Mouse (Mus musculus): ENCODE results near the gene H2afx. TPM values are rescaled to one million over a fixed set of nuclear protein-coding genes. Genes with fewer than 3 reads are reported as not detected.
"Not testable (repeated sequence)": the region's sequence is repeated elsewhere in the genome, so short reads cannot be mapped to it uniquely, and the experiment has no call there.

H2afx gene
- polyA plus RNA-seq, 1 experiment from 2014 or later: 93.6 TPM

- H3K36me3 ChIP-seq (ENCODE audit: control insufficient read depth, insufficient read depth, low read length): peaks cover 4% of the 10 kb centered on the region; the same call in 1 of the 2 replicates
- no peak overlapping the region for H3K27ac ChIP-seq (replicated peaks)
- no peak for ATAC-seq (ENCODE audit: low FRiP score, low TSS enrichment)
- H3K4me3 ChIP-seq (ENCODE audit: low read depth, low read length): no peak overlapping the region; the same call in 1 of the 2 replicates
- TF ChIP-seq CTCF (IDR thresholded peaks at IDR 0.05; ENCODE audit: low read depth): no peak
- no peak for TF ChIP-seq EP300 (optimal IDR thresholded peaks at IDR 0.05)
- DNase-seq (ENCODE audit: low spot score): no peak
- no peak overlapping the region for H3K4me2 ChIP-seq (replicated peaks; ENCODE audit: low read depth)
- no peak overlapping the region for H3K9ac ChIP-seq (ENCODE audit: low read length)
- 18% methylated on average over 11 of the region's 11 CpGs for WGBS
- no peaks in the 10 kb centered on the region for H3K9me3 ChIP-seq (ENCODE audit: control insufficient read depth, low read length)
- no peaks in the 10 kb centered on the region for H3K27me3 ChIP-seq (ENCODE audit: control insufficient read depth, insufficient read depth, low read length)
- H3K4me1 ChIP-seq (replicated peaks; ENCODE audit: control insufficient read depth, insufficient read depth): no peaks in the 10 kb centered on the region
Measured at GRCm38 (mm10) chr9:44288959-44289291, 45.6 kb upstream of the H2afx start.

- WGBS: 63% methylated on average over 3 of the region's 3 CpGs
- H3K9me3 ChIP-seq (ENCODE audit: control insufficient read depth, low read length): no peaks in the 10 kb centered on the region
- ATAC-seq (ENCODE audit: low FRiP score, low TSS enrichment) (0 out of 2 replicates have a peak, but pooled peaks have one; percentile 45), DNase-seq (ENCODE audit: low spot score) (peak; percentile 67)
- H3K9ac ChIP-seq (ENCODE audit: low read length): no peak overlapping the region
- peaks cover 17% of the 10 kb centered on the region for H3K36me3 ChIP-seq (ENCODE audit: control insufficient read depth, insufficient read depth, low read length)
- no peak overlapping the region for H3K27ac ChIP-seq (replicated peaks)
- TF ChIP-seq EP300 (optimal IDR thresholded peaks at IDR 0.05) (no peak), CTCF (IDR thresholded peaks at IDR 0.05; ENCODE audit: low read depth) (peak; percentile 81)
- no peak overlapping the region for H3K4me3 ChIP-seq (ENCODE audit: low read depth, low read length)
- no peaks in the 10 kb centered on the region for H3K27me3 ChIP-seq (ENCODE audit: control insufficient read depth, insufficient read depth, low read length)
- no peaks in the 10 kb centered on the region for H3K4me1 ChIP-seq (replicated peaks; ENCODE audit: control insufficient read depth, insufficient read depth)
- no peak overlapping the region for H3K4me2 ChIP-seq (replicated peaks; ENCODE audit: low read depth)
Measured at GRCm38 (mm10) chr9:44292490-44292889, 42.0 kb upstream of the H2afx start.

- H3K4me1 ChIP-seq (replicated peaks; ENCODE audit: control insufficient read depth, insufficient read depth): not testable (repeated sequence)
Measured at GRCm38 (mm10) chr9:44300001-44300400, 34.5 kb upstream of the H2afx start.

GRCm38 (mm10) chr9:44305466-44306079, 28.9 kb upstream of the H2afx start, which contains the start of gene Hinfp:
Gene Hinfp (minus strand): TSS chr9:44305671.
- TF ChIP-seq EP300 (optimal IDR thresholded peaks at IDR 0.05) (no peak), CTCF (IDR thresholded peaks at IDR 0.05; ENCODE audit: low read depth) (0 out of 2 replicates have a peak, but pooled peaks have one; percentile 7)

More at GRCm38 (mm10) chr9:44300001-44300400, 34.5 kb upstream of the H2afx start:
- not testable (repeated sequence) for H3K27ac ChIP-seq (replicated peaks); H3K9ac ChIP-seq (ENCODE audit: low read length); ATAC-seq (ENCODE audit: low FRiP score, low TSS enrichment); H3K27me3 ChIP-seq (ENCODE audit: control insufficient read depth, insufficient read depth, low read length); DNase-seq (ENCODE audit: low spot score); H3K4me2 ChIP-seq (replicated peaks; ENCODE audit: low read depth); H3K9me3 ChIP-seq (ENCODE audit: control insufficient read depth, low read length); H3K4me3 ChIP-seq (ENCODE audit: low read depth, low read length)
- WGBS: 91% methylated on average over 3 of the region's 3 CpGs
- H3K36me3 ChIP-seq (ENCODE audit: control insufficient read depth, insufficient read depth, low read length): peaks cover 41% of the 10 kb centered on the region

GRCm38 (mm10) chr9:44306532-44306931, 28.0 kb upstream of the H2afx start:
- ATAC-seq (ENCODE audit: low FRiP score, low TSS enrichment) (no peak), DNase-seq (ENCODE audit: low spot score) (no peak)
- 91% methylated on average over 6 of the region's 6 CpGs for WGBS
- no peak overlapping the region for H3K27ac ChIP-seq (replicated peaks)
- no peak overlapping the region for H3K4me3 ChIP-seq (ENCODE audit: low read depth, low read length)
- H3K4me1 ChIP-seq (replicated peaks; ENCODE audit: control insufficient read depth, insufficient read depth): no peaks in the 10 kb centered on the region
- TF ChIP-seq CTCF (IDR thresholded peaks at IDR 0.05; ENCODE audit: low read depth) (no peak), EP300 (optimal IDR thresholded peaks at IDR 0.05) (no peak)
- H3K4me2 ChIP-seq (replicated peaks; ENCODE audit: low read depth): no peak overlapping the region
- H3K36me3 ChIP-seq (ENCODE audit: control insufficient read depth, insufficient read depth, low read length): peaks cover 5% of the 10 kb centered on the region
- H3K27me3 ChIP-seq (ENCODE audit: control insufficient read depth, insufficient read depth, low read length): no peaks in the 10 kb centered on the region
- no peak overlapping the region for H3K9ac ChIP-seq (ENCODE audit: low read length)
- no peaks in the 10 kb centered on the region for H3K9me3 ChIP-seq (ENCODE audit: control insufficient read depth, low read length)

More at GRCm38 (mm10) chr9:44305466-44306079, 28.9 kb upstream of the H2afx start, which contains the start of gene Hinfp:
- H3K4me1 ChIP-seq (replicated peaks; ENCODE audit: control insufficient read depth, insufficient read depth): no peaks in the 10 kb centered on the region
- H3K9me3 ChIP-seq (ENCODE audit: control insufficient read depth, low read length): no peaks in the 10 kb centered on the region
- H3K4me2 ChIP-seq (replicated peaks; ENCODE audit: low read depth): peak within 1 kb of the TSS; percentile 83
- ATAC-seq (ENCODE audit: low FRiP score, low TSS enrichment) (peak; percentile 99), DNase-seq (ENCODE audit: low spot score) (peak; percentile 99)
- H3K9ac ChIP-seq (ENCODE audit: low read length): peak within 1 kb of the TSS; percentile 93
- peak within 1 kb of the TSS; percentile 83 for H3K4me3 ChIP-seq (ENCODE audit: low read depth, low read length)
- WGBS: under 1% methylated on average over 54 of the region's 54 CpGs
- H3K36me3 ChIP-seq (ENCODE audit: control insufficient read depth, insufficient read depth, low read length): peaks cover 10% of the 10 kb centered on the region
- peak within 1 kb of the TSS; percentile 88 for H3K27ac ChIP-seq (replicated peaks)
- H3K27me3 ChIP-seq (ENCODE audit: control insufficient read depth, insufficient read depth, low read length): no peaks in the 10 kb centered on the region

- no peaks in the 10 kb centered on the region for H3K4me1 ChIP-seq (replicated peaks; ENCODE audit: control insufficient read depth, insufficient read depth)
- no peak overlapping the region for H3K4me3 ChIP-seq (ENCODE audit: low read depth, low read length)
- WGBS: 80% methylated on average over 2 of the region's 2 CpGs
- TF ChIP-seq EP300 (optimal IDR thresholded peaks at IDR 0.05) (no peak), CTCF (IDR thresholded peaks at IDR 0.05; ENCODE audit: low read depth) (no peak)
- no peak overlapping the region for H3K4me2 ChIP-seq (replicated peaks; ENCODE audit: low read depth)
- ATAC-seq (ENCODE audit: low FRiP score, low TSS enrichment) (no peak), DNase-seq (ENCODE audit: low spot score) (no peak)
- peaks cover 1% of the 10 kb centered on the region for H3K36me3 ChIP-seq (ENCODE audit: control insufficient read depth, insufficient read depth, low read length)
- H3K27ac ChIP-seq (replicated peaks): no peak overlapping the region
- no peak overlapping the region for H3K9ac ChIP-seq (ENCODE audit: low read length)
- no peaks in the 10 kb centered on the region for H3K27me3 ChIP-seq (ENCODE audit: control insufficient read depth, insufficient read depth, low read length)
- no peaks in the 10 kb centered on the region for H3K9me3 ChIP-seq (ENCODE audit: control insufficient read depth, low read length)
Measured at GRCm38 (mm10) chr9:44307248-44307647, 27.2 kb upstream of the H2afx start.

Data from stomach, postnatal 0 days (tissue).